Mouse (Mus musculus) heart, adult 2 months (tissue): ENCODE measurements around the gene Slc50a1. TPM values are rescaled to one million over a fixed set of nuclear protein-coding genes. Genes with fewer than 3 reads are reported as not detected.

Source experiments
- DNase-seq, 2 experiments: peaks; one replicate each; pipeline ENCODE4 v3.0.0; 2021
- H3K27ac ChIP-seq: fragments of 200-600 bp; 2 replicates; pipeline ENCODE4 v1.8.1; 2022
- H3K27me3 ChIP-seq: fragments of 200-500 bp; 2 replicates; pipeline ENCODE4 v1.6.1; 2012; ENCODE audit warnings: mild to moderate bottlenecking, low read length, inconsistent platforms, mixed read lengths; ENCODE audit not compliant: control insufficient read depth, insufficient read depth
- H3K36me3 ChIP-seq: fragments of 200-500 bp; 2 replicates; pipeline ENCODE4 v1.6.1; 2012; ENCODE audit warnings: low read length, inconsistent platforms; ENCODE audit not compliant: control insufficient read depth, insufficient read depth
- H3K4me1 ChIP-seq: fragments of 200-500 bp; 2 replicates; pipeline ENCODE4 v1.6.1; 2011; ENCODE audit warnings: low read length; ENCODE audit not compliant: control insufficient read depth, insufficient read depth
- H3K4me3 ChIP-seq: fragments of 200-600 bp; 2 replicates; pipeline ENCODE4 v1.8.1; 2022
- H3K79me2 ChIP-seq: fragments of 200-500 bp; replicated peaks from 2 replicates; pipeline ENCODE4 v1.6.1; 2012; ENCODE audit warnings: mild to moderate bottlenecking, inconsistent platforms, low read length, moderate library complexity, mixed read lengths; ENCODE audit not compliant: control insufficient read depth, insufficient read depth
- H3K9ac ChIP-seq: fragments of 200-500 bp; 2 replicates; pipeline ENCODE4 v1.6.1; 2012; ENCODE audit warnings: low read depth, mild to moderate bottlenecking, control low read depth, inconsistent platforms, low read length, mixed read lengths
- CTCF ChIP-seq: fragments of 200-600 bp; IDR thresholded peaks from 2 replicates; pipeline ENCODE4 v1.8.1; 2022; ENCODE audit warnings: antibody characterized with exemption, mild to moderate bottlenecking, moderate library complexity
- EP300 ChIP-seq: fragments of 200-500 bp; IDR thresholded peaks from 2 replicates; pipeline ENCODE4 v1.6.1; 2011; ENCODE audit warnings: low read depth, low read length, control low read depth; ENCODE audit not compliant: insufficient read depth
- POLR2A ChIP-seq: fragments of 200-500 bp; IDR thresholded peaks from 2 replicates; pipeline ENCODE4 v1.6.1; 2011; ENCODE audit warnings: mild to moderate bottlenecking, low read depth, low read length, control low read depth; ENCODE audit not compliant: insufficient read depth
- WGBS: fragments of 180-500 bp; shearing (Covaris S2); methylation state at CpG from one replicate; pipeline ENCODE4 v1.1.7; 2018; 5-methylcytosine and 5-hydroxymethylcytosine counted together
- intact Hi-C: fragments of 180-260 bp; cut with DNase I; formaldehyde crosslinking; loops from one replicate; pipeline ENCODE4 v1.15.1; 2025
- microRNA-seq, 2 experiments: library from miRNA; unstranded; fragments of <30 nt; microRNA quantifications; one replicate each; pipeline ENCODE4 v1.2.0; 2021
- polyA plus RNA-seq: library from polyadenylated mRNA; depleted of rRNA; stranded (reverse); fragments of >200 nt; gene quantifications from 2 replicates; pipeline ENCODE4 v1.2.3, GENCODE M21; 2012; rRNA removed
- total RNA-seq, 2 experiments: library from RNA; stranded (reverse); gene quantifications; 2 replicates each; pipeline ENCODE4 v1.2.3; 2021

The Slc50a1 gene
- total and polyA plus RNA-seq, 3 experiments = 17.3 to 105 (median 23.3) TPM

DNA sequence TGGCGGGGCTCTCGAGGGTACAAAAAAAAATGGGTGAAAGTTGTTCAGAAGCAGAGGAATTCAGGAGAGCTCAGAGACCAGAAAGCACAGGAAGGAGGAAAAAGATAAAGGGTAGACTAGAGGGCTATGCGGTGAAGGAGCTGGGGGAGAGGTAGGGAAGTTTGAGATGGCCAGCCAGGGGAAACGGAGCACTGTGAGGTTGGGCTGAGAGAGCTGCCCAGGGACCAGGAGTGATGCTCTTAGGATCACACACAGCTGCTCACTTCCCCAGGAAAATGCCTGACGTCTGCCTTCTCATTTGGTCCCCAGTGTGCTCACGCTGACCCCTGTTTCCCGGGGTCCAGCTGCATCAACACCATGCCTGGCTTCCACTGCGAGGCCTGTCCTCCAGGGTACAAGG is 50.8 kb downstream of the Slc50a1 start:
- 28% methylated on average over 8 of the region's 8 CpGs for WGBS
- Histone ChIP-seq H3K4me1 (peaks cover 5% of the 10 kb centered on the region; the same call in 1 of the 2 replicates), H3K79me2 (no peaks in the 10 kb centered on the region), H3K9ac (no peak overlapping the region), H3K36me3 (no peaks in the 10 kb centered on the region), H3K27ac (no peak overlapping the region), H3K27me3 (no peaks in the 10 kb centered on the region), H3K4me3 (no peak overlapping the region)
- intact Hi-C loops = loop anchor here (10.0 kb wide), 1 partner anchor 275 kb away; no protein-coding TSS in a partner anchor
- no peak for DNase-seq
- no peak for TF ChIP-seq EP300
- no peak for TF ChIP-seq CTCF
- TF ChIP-seq POLR2A = no peak

DNA sequence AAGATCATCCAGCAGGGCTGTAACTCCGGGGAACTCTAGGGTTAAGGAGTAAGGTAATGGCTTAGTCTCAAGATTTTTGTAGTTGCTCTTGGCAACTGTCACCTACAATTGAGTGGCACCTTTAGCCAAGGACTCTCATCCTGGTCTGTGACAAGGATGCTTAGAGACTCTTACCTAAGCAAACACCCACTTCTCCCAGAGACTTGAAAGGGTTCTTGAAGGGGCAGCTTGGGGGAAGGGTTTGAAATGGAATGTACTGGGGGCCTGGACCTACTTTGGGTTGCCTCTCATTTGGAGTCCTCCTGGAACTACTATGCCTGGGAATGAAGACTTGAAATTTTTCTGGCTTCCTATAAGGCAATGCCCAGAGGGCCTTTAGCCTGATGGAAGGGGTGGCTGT is 52.1 kb downstream of the Slc50a1 start:
- Histone ChIP-seq H3K36me3 (no peaks in the 10 kb centered on the region), H3K9ac (no peak overlapping the region), H3K27me3 (no peaks in the 10 kb centered on the region), H3K4me1 (peaks cover 5% of the 10 kb centered on the region; the same call in 1 of the 2 replicates), H3K79me2 (no peaks in the 10 kb centered on the region), H3K4me3 (no peak overlapping the region), H3K27ac (no peak overlapping the region)
- no peak for DNase-seq
- TF ChIP-seq CTCF (no peak), POLR2A (no peak), EP300 (no peak)
- 92% methylated on average over 1 of the region's 1 CpGs for WGBS
- intact Hi-C loops = loop anchor here (10.0 kb wide), 1 partner anchor 273 kb away; no protein-coding TSS in a partner anchor

Small RNA genes within 50 kb of the gene (microRNA-seq; reads per million reads assigned to microRNA genes)
- gene Mir92b = 65.6 to 74.5 reads per million in 2 experiments

Other genes with a start within 250 kb of the Slc50a1 start
- 10 to 100 TPM; 26.4 to 30.9 TPM for gene Rusc1, start 177.3 kb downstream of the Slc50a1 start, total RNA-seq
- gene Rusc1, start 177.3 kb downstream of the Slc50a1 start, polyA plus RNA-seq = 38.8 and 50.4 TPM in 2 replicates
- not detected for gene Gm43738, start 169.5 kb downstream of the Slc50a1 start, total RNA-seq
- gene Gm43738, start 169.5 kb downstream of the Slc50a1 start, polyA plus RNA-seq = not detected in 2 replicates
- gene Fdps, start 168.6 kb downstream of the Slc50a1 start, total RNA-seq = 10 to 100 TPM; 20.8 to 21.1 TPM
- 22.5 and 29.6 TPM in 2 replicates for gene Fdps, start 168.6 kb downstream of the Slc50a1 start, polyA plus RNA-seq
- gene Pklr, start 134.4 kb downstream of the Slc50a1 start, total RNA-seq = not detected
- gene Pklr, start 134.4 kb downstream of the Slc50a1 start, polyA plus RNA-seq = 0.06 TPM in 1 of 2 replicates, not detected in the other
- gene Hcn3, start 110.4 kb downstream of the Slc50a1 start, total RNA-seq = under 1 TPM in 1 of 2 experiments, not detected in 1; 0.25 TPM
- gene Hcn3, start 110.4 kb downstream of the Slc50a1 start, polyA plus RNA-seq = 0.26 and 0.29 TPM in 2 replicates
- 10 to 100 TPM; 15.4 to 18.9 TPM for gene Clk2, start 105.8 kb downstream of the Slc50a1 start, total RNA-seq
- gene Clk2, start 105.8 kb downstream of the Slc50a1 start, polyA plus RNA-seq = 26.5 and 40.4 TPM in 2 replicates
- 10 to 100 TPM; 44.5 to 54.7 TPM for gene Scamp3, start 93.1 kb downstream of the Slc50a1 start, total RNA-seq
- 96.7 and 108 TPM in 2 replicates for gene Scamp3, start 93.1 kb downstream of the Slc50a1 start, polyA plus RNA-seq
- 1 to 10 TPM; 3.9 to 5.1 TPM for gene Fam189b, start 87.4 kb downstream of the Slc50a1 start, total RNA-seq
- gene Fam189b, start 87.4 kb downstream of the Slc50a1 start, polyA plus RNA-seq = 12.8 and 18.0 TPM in 2 replicates
- 10 to 100 TPM; 19.9 to 20.4 TPM for gene Gba, start 67.6 kb downstream of the Slc50a1 start, total RNA-seq
- 26.3 and 39.2 TPM in 2 replicates for gene Gba, start 67.6 kb downstream of the Slc50a1 start, polyA plus RNA-seq
- 1 to 10 TPM; 3.4 to 5.1 TPM for gene Thbs3, start 55.4 kb downstream of the Slc50a1 start, total RNA-seq
- 15.8 and 24.3 TPM in 2 replicates for gene Thbs3, start 55.4 kb downstream of the Slc50a1 start, polyA plus RNA-seq
- 10 to 100 TPM; 59.8 to 61.8 TPM for gene Mtx1, start 43.5 kb downstream of the Slc50a1 start, total RNA-seq
- 96.2 and 111 TPM in 2 replicates for gene Mtx1, start 43.5 kb downstream of the Slc50a1 start, polyA plus RNA-seq
- under 1 TPM; 0.39 to 0.47 TPM for gene Muc1, start 41.5 kb downstream of the Slc50a1 start, total RNA-seq
- gene Muc1, start 41.5 kb downstream of the Slc50a1 start, polyA plus RNA-seq = 0.67 and 6.2 TPM in 2 replicates
- 10 to 100 TPM; 80.7 to 95.7 TPM for gene Krtcap2, start 24.6 kb downstream of the Slc50a1 start, total RNA-seq
- gene Krtcap2, start 24.6 kb downstream of the Slc50a1 start, polyA plus RNA-seq = 84.3 and 116 TPM in 2 replicates
- under 1 TPM; 0.39 to 0.96 TPM for gene Trim46, start 24.3 kb downstream of the Slc50a1 start, total RNA-seq
- gene Trim46, start 24.3 kb downstream of the Slc50a1 start, polyA plus RNA-seq = 1.4 and 1.9 TPM in 2 replicates
- 10 to 100 TPM; 54.3 to 58.2 TPM for gene Dpm3, start 11.2 kb downstream of the Slc50a1 start, total RNA-seq
- gene Dpm3, start 11.2 kb downstream of the Slc50a1 start, polyA plus RNA-seq = 140 and 160 TPM in 2 replicates
- gene Efna1, start 10.6 kb upstream of the Slc50a1 start, total RNA-seq = 10 to 100 TPM; 22.6 to 28.4 TPM
- gene Efna1, start 10.6 kb upstream of the Slc50a1 start, polyA plus RNA-seq = 39.6 and 44.4 TPM in 2 replicates
- gene Efna3, start 52.4 kb upstream of the Slc50a1 start, total RNA-seq = not detected
- gene Efna3, start 52.4 kb upstream of the Slc50a1 start, polyA plus RNA-seq = 0.09 TPM in 1 of 2 replicates, not detected in the other
- gene Efna4, start 67.5 kb upstream of the Slc50a1 start, total RNA-seq = under 1 TPM; 0.21 to 0.36 TPM
- gene Efna4, start 67.5 kb upstream of the Slc50a1 start, polyA plus RNA-seq = 0.64 and 0.86 TPM in 2 replicates
- 10 to 100 TPM; 56.8 to 59.2 TPM for gene Adam15, start 79.4 kb upstream of the Slc50a1 start, total RNA-seq
- gene Adam15, start 79.4 kb upstream of the Slc50a1 start, polyA plus RNA-seq = 95.6 and 95.7 TPM in 2 replicates
- not detected for gene Dcst2, start 91.4 kb upstream of the Slc50a1 start, total RNA-seq
- 0.09 and 0.35 TPM in 2 replicates for gene Dcst2, start 91.4 kb upstream of the Slc50a1 start, polyA plus RNA-seq
- not detected for gene Dcst1, start 94.7 kb upstream of the Slc50a1 start, total RNA-seq
- gene Dcst1, start 94.7 kb upstream of the Slc50a1 start, polyA plus RNA-seq = 0.18 and 0.23 TPM in 2 replicates
- 10 to 100 TPM; 20.5 to 23.4 TPM for gene Zbtb7b, start 124.2 kb upstream of the Slc50a1 start, total RNA-seq
- gene Zbtb7b, start 124.2 kb upstream of the Slc50a1 start, polyA plus RNA-seq = 21.5 and 21.9 TPM in 2 replicates
- not detected for gene Lenep, start 132.2 kb upstream of the Slc50a1 start, total RNA-seq
- 2.1 and 5.4 TPM in 2 replicates for gene Lenep, start 132.2 kb upstream of the Slc50a1 start, polyA plus RNA-seq
- 10 to 100 TPM; 56.1 to 59.7 TPM for gene Flad1, start 141.3 kb upstream of the Slc50a1 start, total RNA-seq
- gene Flad1, start 141.3 kb upstream of the Slc50a1 start, polyA plus RNA-seq = 81.3 and 89.8 TPM in 2 replicates
- gene Cks1b, start 147.8 kb upstream of the Slc50a1 start, total RNA-seq = 1 to 10 TPM; 3.3 to 3.5 TPM
- gene Cks1b, start 147.8 kb upstream of the Slc50a1 start, polyA plus RNA-seq = 9.0 and 10.7 TPM in 2 replicates
- gene Shc1, start 147.9 kb upstream of the Slc50a1 start, total RNA-seq = 10 to 100 TPM; 31.6 to 32.0 TPM
- gene Shc1, start 147.9 kb upstream of the Slc50a1 start, polyA plus RNA-seq = 32.4 and 50.5 TPM in 2 replicates
- gene Pygo2, start 159.6 kb upstream of the Slc50a1 start, total RNA-seq = 10 to 100 TPM; 12.5 to 15.3 TPM
- 14.4 and 17.3 TPM in 2 replicates for gene Pygo2, start 159.6 kb upstream of the Slc50a1 start, polyA plus RNA-seq
- gene Pbxip1, start 166.1 kb upstream of the Slc50a1 start, total RNA-seq = 10 to 100 TPM; 55.7 to 67.5 TPM
- gene Pbxip1, start 166.1 kb upstream of the Slc50a1 start, polyA plus RNA-seq = 56.2 and 58.2 TPM in 2 replicates
- 1 to 10 TPM; 6.7 to 7.5 TPM for gene Pmvk, start 184.0 kb upstream of the Slc50a1 start, total RNA-seq
- gene Pmvk, start 184.0 kb upstream of the Slc50a1 start, polyA plus RNA-seq = 14.8 and 21.5 TPM in 2 replicates
- gene Kcnn3, start 249.6 kb upstream of the Slc50a1 start, total RNA-seq = 1 to 10 TPM; 2.0 to 3.3 TPM
- gene Kcnn3, start 249.6 kb upstream of the Slc50a1 start, polyA plus RNA-seq = 0.84 and 2.0 TPM in 2 replicates